Mouse (Mus musculus) liver, postnatal 0 days (tissue): Measurements from ENCODE around the gene 2410131K14Rik. TPM values are rescaled to one million over a fixed set of nuclear protein-coding genes. Genes with fewer than 3 reads are reported as not detected.
A peak's percentile ranks its signal among the peaks of the same experiment; 100 is the strongest.

Experiments used
- ATAC-seq: fragments of 200-750 bp; cut with Nextera tagmentation; 2 replicates; pipeline ENCODE4 v1.8.0; 2017; ENCODE audit warnings: mild to moderate bottlenecking, moderate library complexity
- DNase-seq: peaks from one replicate; pipeline ENCODE4 v3.0.0-alpha.2; 2016
- H3K27ac ChIP-seq: fragments of 300-500 bp; sonication (generic); 2 replicates; pipeline ENCODE4 v1.5.1; 2014; ENCODE audit warnings: antibody characterized with exemption, moderate library complexity, mild to moderate bottlenecking, low read depth
- H3K27me3 ChIP-seq: fragments of 300-500 bp; sonication (generic); 2 replicates; pipeline ENCODE4 v1.6.1; 2014; ENCODE audit warnings: low read length, control low read depth, mixed read lengths; ENCODE audit not compliant: insufficient read depth
- H3K36me3 ChIP-seq: fragments of 300-500 bp; sonication (generic); replicated peaks from 2 replicates; pipeline ENCODE4 v1.6.1; 2014; ENCODE audit warnings: mild to moderate bottlenecking, control low read depth, low read length, moderate library complexity, mixed read lengths; ENCODE audit not compliant: insufficient read depth
- H3K4me1 ChIP-seq: fragments of 300-500 bp; sonication (generic); 2 replicates; pipeline ENCODE4 v1.6.1; 2014; ENCODE audit warnings: antibody characterized with exemption, mild to moderate bottlenecking, control low read depth; ENCODE audit not compliant: insufficient read depth
- H3K4me2 ChIP-seq: fragments of 300-500 bp; sonication (generic); 2 replicates; pipeline ENCODE4 v1.6.1; 2014; ENCODE audit warnings: low read depth, mild to moderate bottlenecking, low read length, moderate library complexity, mixed read lengths
- H3K4me3 ChIP-seq: fragments of 300-500 bp; sonication (generic); 2 replicates; pipeline ENCODE4 v1.5.1; 2014; ENCODE audit warnings: low read depth, low read length
- H3K9ac ChIP-seq: fragments of 300-500 bp; sonication (generic); replicated peaks from 2 replicates; pipeline ENCODE4 v1.6.1; 2014; ENCODE audit warnings: mild to moderate bottlenecking, moderate library complexity
- H3K9me3 ChIP-seq: fragments of 300-500 bp; sonication (generic); 2 replicates; pipeline ENCODE4 v1.6.1; 2016; ENCODE audit warnings: mild to moderate bottlenecking, control low read depth, low read length, mixed read lengths
- CTCF ChIP-seq: sonication (generic); IDR thresholded peaks from 2 replicates; pipeline ENCODE4 v1.5.1; 2016; ENCODE audit warnings: antibody characterized with exemption, low read depth
- EP300 ChIP-seq: IDR thresholded peaks from 2 replicates; pipeline ENCODE4 v1.6.1; 2016; ENCODE audit warnings: antibody characterized with exemption, low read depth, mild to moderate bottlenecking
- WGBS: fragments of 180-500 bp; shearing (Covaris S2); extraction: QIAGEN DNeasy Blood & Tissue Kit; methylation state at CpG from one replicate; pipeline ENCODE4 v1.1.7; 2014; ENCODE audit not compliant: insufficient replicate concordance; 5-methylcytosine and 5-hydroxymethylcytosine counted together
- polyA plus RNA-seq: library from polyadenylated mRNA; unstranded; fragments of >200 nt; fragmentation: Nextera tagmentation; extraction: Ambion mirVana; gene quantifications from 2 replicates; pipeline ENCODE4 v1.2.1, GENCODE M21; 2015

2410131K14Rik gene
- polyA plus RNA-seq, 1 experiment from 2014 or later: 1.3 TPM

GRCm38 (mm10) chr5:118214418-118215154, 30.4 kb upstream of the 2410131K14Rik start:
- TF ChIP-seq EP300 (no peak), CTCF (no peak)
- Histone ChIP-seq H3K4me1 (no peaks in the 10 kb centered on the region), H3K36me3 (no peaks in the 10 kb centered on the region), H3K4me3 (no peak overlapping the region), H3K4me2 (peak overlapping the region; percentile 42), H3K9me3 (no peaks in the 10 kb centered on the region), H3K9ac (no peak overlapping the region), H3K27me3 (peaks cover 6% of the 10 kb centered on the region; the same call in 1 of the 2 replicates), H3K27ac (no peak overlapping the region)
- ATAC-seq: peak; percentile 56; the same call in 1 of the 2 replicates
- peak; percentile 43 for DNase-seq
- WGBS: 11% methylated on average over 24 of the region's 24 CpGs

- 58% methylated on average over 6 of the region's 6 CpGs for WGBS
- TF ChIP-seq CTCF: no peak
- no peak for TF ChIP-seq EP300
- Histone ChIP-seq H3K9ac (no peak overlapping the region), H3K4me3 (no peak overlapping the region), H3K27ac (no peak overlapping the region), H3K36me3 (no peaks in the 10 kb centered on the region), H3K4me2 (no peak overlapping the region), H3K27me3 (peaks cover 6% of the 10 kb centered on the region; the same call in 1 of the 2 replicates), H3K9me3 (no peaks in the 10 kb centered on the region), H3K4me1 (no peaks in the 10 kb centered on the region)
- no peak for DNase-seq
- no peak for ATAC-seq
Measured at GRCm38 (mm10) chr5:118217410-118217809, 27.6 kb upstream of the 2410131K14Rik start.

- WGBS: 59% methylated on average over 9 of the region's 9 CpGs
- Histone ChIP-seq H3K36me3 (no peaks in the 10 kb centered on the region), H3K4me1 (no peaks in the 10 kb centered on the region), H3K27ac (no peak overlapping the region), H3K4me2 (no peak overlapping the region), H3K9ac (no peak overlapping the region), H3K4me3 (no peak overlapping the region), H3K9me3 (no peaks in the 10 kb centered on the region), H3K27me3 (no peaks in the 10 kb centered on the region)
- no peak for ATAC-seq
- DNase-seq: no peak
- TF ChIP-seq EP300 (no peak), CTCF (no peak)
Measured at GRCm38 (mm10) chr5:118223142-118223757, 21.8 kb upstream of the 2410131K14Rik start.

GRCm38 (mm10) chr5:118230071-118230611, 14.9 kb upstream of the 2410131K14Rik start:
- no peaks in the 10 kb centered on the region for H3K9me3 ChIP-seq
- 79% methylated on average over 13 of the region's 13 CpGs for WGBS

GRCm38 (mm10) chr5:118236891-118237290, 8.1 kb upstream of the 2410131K14Rik start:
- no peak overlapping the region for H3K9ac ChIP-seq
- ATAC-seq (no peak), DNase-seq (no peak)
- H3K27ac ChIP-seq: no peak overlapping the region
- H3K36me3 ChIP-seq: no peaks in the 10 kb centered on the region
- no peak overlapping the region for H3K4me2 ChIP-seq
- no peaks in the 10 kb centered on the region for H3K9me3 ChIP-seq
- no peaks in the 10 kb centered on the region for H3K27me3 ChIP-seq
- 72% methylated on average over 12 of the region's 12 CpGs for WGBS
- H3K4me3 ChIP-seq: no peak overlapping the region
- no peaks in the 10 kb centered on the region for H3K4me1 ChIP-seq
- TF ChIP-seq CTCF (no peak), EP300 (no peak)

More at GRCm38 (mm10) chr5:118230071-118230611, 14.9 kb upstream of the 2410131K14Rik start:
- Histone ChIP-seq H3K4me1 (no peaks in the 10 kb centered on the region), H3K36me3 (no peaks in the 10 kb centered on the region), H3K4me2 (no peak overlapping the region), H3K27ac (no peak overlapping the region), H3K9ac (no peak overlapping the region), H3K27me3 (no peaks in the 10 kb centered on the region), H3K4me3 (no peak overlapping the region)
- no peak for DNase-seq
- no peak for TF ChIP-seq CTCF
- TF ChIP-seq EP300: no peak
- no peak for ATAC-seq

GRCm38 (mm10) chr5:118239671-118240070, 5.4 kb upstream of the 2410131K14Rik start:
- Histone ChIP-seq H3K36me3 (no peaks in the 10 kb centered on the region), H3K9me3 (no peaks in the 10 kb centered on the region), H3K4me1 (peaks cover 5% of the 10 kb centered on the region; the same call in 1 of the 2 replicates), H3K27ac (no peak overlapping the region), H3K27me3 (no peaks in the 10 kb centered on the region), H3K4me2 (no peak overlapping the region), H3K9ac (no peak overlapping the region), H3K4me3 (no peak overlapping the region)
- TF ChIP-seq CTCF (no peak), EP300 (no peak)
- no peak for DNase-seq
- 84% methylated on average over 12 of the region's 12 CpGs for WGBS
- no peak for ATAC-seq
